ENCODE assay signal across 15 mouse cellular contexts in the genomic region with DNA sequence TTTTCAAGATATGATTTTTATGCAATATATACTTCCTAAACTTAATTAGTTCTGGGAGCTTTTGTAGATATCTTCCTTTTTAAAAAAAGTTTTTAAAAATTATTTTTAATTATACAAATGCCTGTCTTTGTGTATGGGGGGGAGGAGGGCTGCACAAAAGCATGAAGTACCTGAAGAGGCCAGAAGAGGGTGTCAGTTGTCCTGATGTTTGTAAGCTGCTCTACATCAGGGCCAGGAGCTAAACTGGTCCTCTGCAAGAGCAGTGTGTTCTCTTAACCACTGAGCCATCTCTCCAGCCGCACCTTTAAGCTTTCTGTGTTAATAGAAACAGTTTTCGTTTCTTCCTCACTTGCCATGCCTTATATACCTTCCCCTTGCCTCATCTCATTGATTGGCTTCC. TPM values are rescaled to one million over a fixed set of nuclear protein-coding genes. Genes with fewer than 3 reads are reported as not detected.
DNase-seq lines count a peak whose midpoint lies in the region; ATAC-seq and TF ChIP-seq lines count a peak whose summit lies in the region.
"Had no signal": no experiment of that assay in that cellular context is flagged by ENCODE, and none has a peak within 500 bp of the region (broad histone marks: within the 10 kb centered on the region; RNA-seq: fewer than 3 reads in every experiment).

No protein-coding gene starts in this region.

- TF ChIP-seq RAD21 in CH12.LX (IDR thresholded peaks at IDR 0.05; ENCODE audit: low read depth, low read length): peak; percentile 34

- intact Hi-C loops in heart, adult 2 months (cut with DNase I): no loop called here
- intact Hi-C loops in heart, postnatal 25 days (cut with DNase I): no loop called here
- intact Hi-C loops in left cerebral cortex, adult 2 months (cut with DNase I): loop anchor here (10.0 kb wide), 1 partner anchor 1515 kb away; no protein-coding TSS in a partner anchor
- intact Hi-C loops in left cerebral cortex, postnatal 10 days (cut with DNase I): loop anchor here (10.0 kb wide), 1 partner anchor 735 kb away; no protein-coding TSS in a partner anchor

- no peaks in the 10 kb centered on the region for H3K79me2 ChIP-seq in heart, adult 2 months (replicated peaks; ENCODE audit: control insufficient read depth, insufficient read depth, low read length)
- H3K79me2 ChIP-seq in CH12.LX (replicated peaks; ENCODE audit: control insufficient read depth, extremely low read depth, insufficient read depth, poor library complexity, severe bottlenecking): no peaks in the 10 kb centered on the region

- dilution Hi-C loops in CH12.LX (cut with MboI; ENCODE audit: extremely low pct_ligation_motif_present, extremely low pct_unique_long_range_greater_than_20kb, low sequenced_read_pairs): no loop called here

- in situ Hi-C loops in CH12.LX (cut with MboI; ENCODE audit: low pct_ligation_motif_present, low pct_unique_long_range_greater_than_20kb, low sequenced_read_pairs): no loop called here

- H3K36me3 ChIP-seq in heart, adult 2 months (ENCODE audit: control insufficient read depth, insufficient read depth, low read length): no peaks in the 10 kb centered on the region; the same call in 1 of the 2 replicates
- no peaks in the 10 kb centered on the region for H3K36me3 ChIP-seq in CH12.LX (replicated peaks in 1 of 2; ENCODE audit: control insufficient read depth in 1 of 2, insufficient read depth in 1 of 2, low read length in 1 of 2)
- H3K36me3 ChIP-seq: hindbrain, embryonic 15.5 days; stomach, embryonic 15.5 days had no signal

- peak; percentile 54 for TF ChIP-seq CTCF in heart, adult 2 months (IDR thresholded peaks at IDR 0.05)
- peak; percentile 31 for TF ChIP-seq CTCF in left cerebral cortex, adult 2 months (IDR thresholded peaks at IDR 0.05)
- TF ChIP-seq CTCF in CH12.LX (conservative IDR thresholded peaks at IDR 0.05 in 1 of 2, IDR thresholded peaks at IDR 0.05 in 1 of 2; ENCODE audit: low read depth in 2 of 2, low read length in 2 of 2): peak in 1 of 2 experiments; percentile 54; a peak in 2 of 4 replicates

- no peak for TF ChIP-seq EP300 in heart, adult 2 months (IDR thresholded peaks at IDR 0.05; ENCODE audit: insufficient read depth, low read depth, low read length)
- TF ChIP-seq EP300 in CH12.LX (IDR thresholded peaks at IDR 0.05; ENCODE audit: low read length): no peak

- no peaks in the 10 kb centered on the region for H3K9me3 ChIP-seq in CH12.LX (replicated peaks; ENCODE audit: low read length)
- H3K9me3 ChIP-seq: hindbrain, embryonic 15.5 days; stomach, embryonic 15.5 days had no signal

- ATAC-seq in monocyte, adult 5-6 weeks (replicated peaks; ENCODE audit: insufficient number of reproducible peaks, low FRiP score, low TSS enrichment, poor library complexity, severe bottlenecking): no peak

- TF ChIP-seq POLR2A in heart, adult 2 months (IDR thresholded peaks at IDR 0.05; ENCODE audit: insufficient read depth, low read depth, low read length): no peak
- no peak for TF ChIP-seq POLR2A in CH12.LX (IDR thresholded peaks at IDR 0.05; ENCODE audit: low read depth, low read length)

- H3K27me3 ChIP-seq in heart, adult 2 months (ENCODE audit: control insufficient read depth, insufficient read depth, low read length): no peaks in the 10 kb centered on the region
- H3K27me3 ChIP-seq in CH12.LX (replicated peaks): no peaks in the 10 kb centered on the region
- H3K27me3 ChIP-seq: hindbrain, embryonic 15.5 days; stomach, embryonic 15.5 days had no signal

- no peak overlapping the region for H3K4me2 ChIP-seq in CH12.LX (ENCODE audit: insufficient read depth, low read depth, poor library complexity, severe bottlenecking)
- H3K4me2 ChIP-seq: hindbrain, embryonic 15.5 days; stomach, embryonic 15.5 days had no signal

- no peak for DNase-seq in heart, adult 2 months
- no peak for DNase-seq in heart, postnatal 25 days (ENCODE audit: low spot score)
- no peak for DNase-seq in left cerebral cortex, adult 2 months (ENCODE audit: extremely low spot score in 1 of 2, low spot score in 2 of 2)
- DNase-seq in left cerebral cortex, postnatal 10 days (ENCODE audit: extremely low spot score in 1 of 2, low spot score in 2 of 2): no peak
- DNase-seq in CH12.LX (ENCODE audit: extremely low read depth): peak; percentile 43
- peak; percentile 52 for DNase-seq in brain, adult 2 months (ENCODE audit: low read depth, low spot score)
- DNase-seq in cerebellum, adult 8-10 months: no peak
- DNase-seq: adrenal gland, postnatal 36 days; cerebellum, postnatal 14 days; gastrocnemius, postnatal 14 days; layer of hippocampus, postnatal 36 days had no signal

- 82% methylated on average over 2 of the region's 2 CpGs for WGBS in heart, adult 2 months

- no peak overlapping the region for H3K27ac ChIP-seq in heart, adult 2 months
- no peak overlapping the region for H3K27ac ChIP-seq in left cerebral cortex, adult 2 months
- H3K27ac ChIP-seq in CH12.LX (ENCODE audit: insufficient read depth, low read depth): no peak overlapping the region
- H3K27ac ChIP-seq: hindbrain, embryonic 15.5 days; stomach, embryonic 15.5 days had no signal

- H3K9ac ChIP-seq in heart, adult 2 months (ENCODE audit: low read depth, low read length): no peak overlapping the region
- no peak overlapping the region for H3K9ac ChIP-seq in CH12.LX (ENCODE audit: insufficient read depth, low read depth)
- H3K9ac ChIP-seq: hindbrain, embryonic 15.5 days; stomach, embryonic 15.5 days had no signal

- H3K4me1 ChIP-seq in heart, adult 2 months (ENCODE audit: control insufficient read depth, insufficient read depth, low read length): peaks cover 10% of the 10 kb centered on the region
- H3K4me1 ChIP-seq in CH12.LX (ENCODE audit: control insufficient read depth in 1 of 2, insufficient read depth in 2 of 2): peaks cover 0 to 9% of the 10 kb centered on the region in 2 experiments; a peak in 1 of 4 replicates

- H3K4me3 ChIP-seq in heart, adult 2 months: no peak overlapping the region
- no peak overlapping the region for H3K4me3 ChIP-seq in left cerebral cortex, adult 2 months
- H3K4me3 ChIP-seq in CH12.LX (replicated peaks in 1 of 3; ENCODE audit: low read depth in 2 of 3, low read length in 2 of 3, poor library complexity in 1 of 3): peak overlapping the region in 1 of 3 experiments; percentile 15
- H3K4me3 ChIP-seq: hindbrain, embryonic 15.5 days; stomach, embryonic 15.5 days had no signal

TF ChIP-seq in CH12.LX, 34 proteins besides CTCF, POLR2A, EP300 and RAD21:
- TF ChIP-seq SMC3 (IDR thresholded peaks at IDR 0.05; ENCODE audit: low read depth, low read length): peak; percentile 21; the same call in 1 of the 2 replicates
- no peak for TF ChIP-seq ZKSCAN1 (IDR thresholded peaks at IDR 0.05; ENCODE audit: borderline replicate concordance, low read depth, low read length)

RNA-seq across cellular contexts. Expression of gene Mecom, which starts 2.4 kb away (rescaled TPM):
- 10 to 100 TPM; 12.5 to 18.6 TPM for total RNA-seq in heart, adult 2 months (2021)
- 5.2 and 11.9 TPM in 2 replicates for polyA plus RNA-seq in heart, adult 2 months (2012; rRNA removed)
- 10 to 100 TPM; 18.6 to 21.2 TPM for total RNA-seq in heart, postnatal 25 days (2021)
- 1 to 10 TPM; 2.1 to 4.1 TPM for total RNA-seq in left cerebral cortex, adult 2 months (2021)
- total RNA-seq in left cerebral cortex, postnatal 10 days (2021): 1 to 10 TPM; 4.2 to 4.7 TPM
- not detected in 2 replicates for total RNA-seq in CH12.LX (2012; rRNA removed)
- not detected in 2 replicates for total RNA-seq in CH12.LX (2014; rRNA removed)
- polyA plus RNA-seq in CH12.LX (2012; ENCODE audit: insufficient read length, low read depth): 0.12 TPM in 1 of 2 replicates, not detected in the other
- total RNA-seq in monocyte, adult 5-6 weeks (2017): not detected in 3 replicates

RNA-seq across cellular contexts. Expression of gene Actrt3, which starts 49.5 kb away (rescaled TPM):
- not detected for total RNA-seq in heart, adult 2 months (2021)
- polyA plus RNA-seq in heart, adult 2 months (2012; rRNA removed): not detected in 2 replicates
- total RNA-seq in heart, postnatal 25 days (2021): not detected
- total RNA-seq in left cerebral cortex, adult 2 months (2021): 1 to 10 TPM; 1.0 to 1.3 TPM
- under 1 TPM; 0.73 to 0.99 TPM for total RNA-seq in left cerebral cortex, postnatal 10 days (2021)
- total RNA-seq in CH12.LX (2012; rRNA removed): 0.13 and 0.17 TPM in 2 replicates
- total RNA-seq in CH12.LX (2014; rRNA removed): not detected in 2 replicates
- 0.16 TPM in 1 of 2 replicates, not detected in the other for polyA plus RNA-seq in CH12.LX (2012; ENCODE audit: insufficient read length, low read depth)
- total RNA-seq in monocyte, adult 5-6 weeks (2017): 1.1 TPM in 1 of 3 replicates, not detected in the others
- total RNA-seq: adrenal gland, postnatal 36 days; gastrocnemius, postnatal 14 days had no signal
- polyA plus RNA-seq: liver, embryonic 16.5 days had no signal

RNA-seq across cellular contexts. Expression of gene Mynn, which starts 51.6 kb away (rescaled TPM):
- 10 to 100 TPM; 13.2 to 13.4 TPM for total RNA-seq in heart, adult 2 months (2021)
- 7.3 and 10.0 TPM in 2 replicates for polyA plus RNA-seq in heart, adult 2 months (2012; rRNA removed)
- 10 to 100 TPM; 16.4 to 18.1 TPM for total RNA-seq in heart, postnatal 25 days (2021)
- total RNA-seq in left cerebral cortex, adult 2 months (2021): 10 to 100 TPM; 15.2 to 16.6 TPM
- 10 to 100 TPM; 15.7 to 17.0 TPM for total RNA-seq in left cerebral cortex, postnatal 10 days (2021)
- total RNA-seq in CH12.LX (2012; rRNA removed): 11.8 and 15.5 TPM in 2 replicates
- 31.1 and 31.6 TPM in 2 replicates for total RNA-seq in CH12.LX (2014; rRNA removed)
- 11.7 and 11.9 TPM in 2 replicates for polyA plus RNA-seq in CH12.LX (2012; ENCODE audit: insufficient read length, low read depth)
- total RNA-seq in monocyte, adult 5-6 weeks (2017): 32.7 to 46.4 TPM (median 44.5 TPM) in 3 replicates

Comparison
In these comparisons a context has a peak if more than half of its experiments do, and no peak if none do; other contexts are left out.
1. DNase-seq: peak in CH12.LX (single experiment) and brain, adult 2 months (single experiment); none in heart, adult 2 months (0 of 2), heart, postnatal 25 days (single experiment), left cerebral cortex, adult 2 months (0 of 2), left cerebral cortex, postnatal 10 days (0 of 2) and cerebellum, adult 8-10 months (single experiment).
2. intact Hi-C loops: an anchor here in left cerebral cortex, adult 2 months (10.0 kb wide) and left cerebral cortex, postnatal 10 days (10.0 kb wide); none called in heart, adult 2 months and heart, postnatal 25 days.